Comparison of ENCODE assay signal across 21 mouse cellular contexts in the genomic region with DNA sequence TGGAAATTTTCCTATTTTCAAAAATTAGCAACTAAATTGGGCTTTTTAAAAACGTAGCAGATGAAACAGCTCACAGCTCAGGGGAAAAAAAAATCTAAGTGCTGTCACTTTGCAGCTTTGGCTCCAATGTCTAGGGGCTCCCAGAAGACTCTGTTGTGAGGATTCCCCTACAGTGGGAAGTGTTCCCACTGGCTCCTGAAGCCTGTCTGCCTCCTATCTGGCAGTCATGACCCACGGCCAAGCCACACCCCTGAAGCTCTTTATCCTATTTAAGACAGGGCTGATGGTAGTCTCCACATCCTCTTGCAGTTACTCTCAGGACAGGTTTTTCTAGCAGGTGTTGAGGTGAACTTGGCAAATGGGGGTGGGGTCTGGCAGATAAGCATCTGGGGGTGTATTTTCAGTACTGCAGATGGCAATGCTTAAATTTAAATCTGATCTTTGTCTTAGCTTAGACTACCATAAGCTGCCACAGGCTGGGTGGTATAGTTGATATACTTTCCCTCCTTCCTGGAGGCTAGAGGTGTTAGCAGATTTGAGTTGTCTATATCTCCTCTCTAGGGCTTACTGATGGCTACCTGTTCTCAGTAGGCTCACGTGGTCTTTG.
A peak's percentile ranks its signal among the peaks of the same experiment; 100 is the strongest.
DNase-seq lines count a peak whose midpoint lies in the region; ATAC-seq and TF ChIP-seq lines count a peak whose summit lies in the region.
"Had no signal": no experiment of that assay in that cellular context is flagged by ENCODE, and none has a peak within 500 bp of the region (broad histone marks: within the 10 kb centered on the region; RNA-seq: fewer than 3 reads in every experiment).

No protein-coding gene starts in this region.

- H3K4me3 ChIP-seq in layer of hippocampus, adult 2 months = no peak overlapping the region
- H3K4me3 ChIP-seq in liver, embryonic 14.5 days (ENCODE audit: insufficient read depth in 1 of 2, low read depth in 2 of 2, low read length in 2 of 2) = no peak overlapping the region
- H3K4me3 ChIP-seq: embryonic facial prominence, embryonic 12.5 days; heart, embryonic 10.5 days; hindbrain, embryonic 13.5 days; megakaryocyte, embryonic 14.5 days; neural tube, embryonic 15.5 days had no signal

- TF ChIP-seq CTCF in layer of hippocampus, adult 2 months (conservative IDR thresholded peaks at IDR 0.05) = no peak
- TF ChIP-seq CTCF in liver, embryonic 14.5 days (IDR thresholded peaks at IDR 0.05; ENCODE audit: low read depth) = 0 out of 2 replicates have a peak, but pooled peaks have one; percentile 8

- no peaks in the 10 kb centered on the region for H3K9me3 ChIP-seq in liver, embryonic 14.5 days (ENCODE audit: control insufficient read depth, low read length)
- H3K9me3 ChIP-seq: embryonic facial prominence, embryonic 12.5 days; heart, embryonic 10.5 days; hindbrain, embryonic 13.5 days; megakaryocyte, embryonic 14.5 days; neural tube, embryonic 15.5 days had no signal

- ATAC-seq in liver, embryonic 14.5 days (ENCODE audit: insufficient read depth) = peak; percentile 77
- ATAC-seq: activated CD4-positive, CD25-positive, alpha-beta regulatory T cell, adult 4 months; inflammation-experienced regulatory T-cells, adult 6 months; Patski had no signal

- peak overlapping the region; percentile 4 for H3K4me2 ChIP-seq in liver, embryonic 14.5 days (ENCODE audit: low read depth)
- H3K4me2 ChIP-seq: embryonic facial prominence, embryonic 12.5 days; hindbrain, embryonic 13.5 days; neural tube, embryonic 15.5 days had no signal

- peaks cover 23 to 25% of the 10 kb centered on the region in 2 experiments for H3K4me1 ChIP-seq in liver, embryonic 14.5 days (replicated peaks; ENCODE audit: control insufficient read depth in 2 of 2, insufficient read depth in 2 of 2, low read length in 1 of 2)
- H3K4me1 ChIP-seq: embryonic facial prominence, embryonic 12.5 days; megakaryocyte, embryonic 14.5 days had no signal

- H3K27ac ChIP-seq in layer of hippocampus, adult 2 months = 0 out of 2 replicates have a peak overlapping the region, but pooled peaks have one; percentile 18
- H3K27ac ChIP-seq in liver, embryonic 14.5 days = peak overlapping the region; percentile 71; the same call in 1 of the 2 replicates
- H3K27ac ChIP-seq: embryonic facial prominence, embryonic 12.5 days; heart, embryonic 10.5 days; hindbrain, embryonic 13.5 days; neural tube, embryonic 15.5 days had no signal

- H3K27me3 ChIP-seq in liver, embryonic 14.5 days (ENCODE audit: control insufficient read depth, insufficient read depth, low read length) = no peaks in the 10 kb centered on the region; the same call in none of the 2 replicates
- H3K27me3 ChIP-seq: embryonic facial prominence, embryonic 12.5 days; hindbrain, embryonic 13.5 days; megakaryocyte, embryonic 14.5 days; neural tube, embryonic 15.5 days; Patski had no signal

- no peak for TF ChIP-seq EP300 in liver, embryonic 14.5 days (IDR thresholded peaks at IDR 0.05; ENCODE audit: low read depth)

- H3K9ac ChIP-seq in liver, embryonic 14.5 days (replicated peaks) = peak overlapping the region; percentile 7
- H3K9ac ChIP-seq: embryonic facial prominence, embryonic 12.5 days; hindbrain, embryonic 13.5 days; neural tube, embryonic 15.5 days had no signal

- H3K36me3 ChIP-seq in liver, embryonic 14.5 days (replicated peaks; ENCODE audit: control insufficient read depth, insufficient read depth, low read depth) = no peaks in the 10 kb centered on the region
- H3K36me3 ChIP-seq: embryonic facial prominence, embryonic 12.5 days had no signal

- 57% methylated on average over 3 of the region's 3 CpGs for WGBS in liver, embryonic 14.5 days (ENCODE audit: insufficient replicate concordance)

- intact Hi-C loops in left cerebral cortex, postnatal 14 days (cut with DNase I) = loop anchor here (2.0 to 10.0 kb wide), 3 partner anchors 181 to 641 kb away; partner anchors contain the start of gene Immp2l

- no peak for DNase-seq in layer of hippocampus, adult 2 months (ENCODE audit: low spot score in 2 of 2)
- no peak for DNase-seq in layer of hippocampus, adult 11-12 months (ENCODE audit: low spot score)
- peak; percentile 36 for DNase-seq in R1 (ENCODE audit: low read depth, low spot score)
- DNase-seq in c-Kit-negative CD71-positive TER-119-positive erythroid progenitor cells, embryonic 14.5 days (ENCODE audit: low read depth, low spot score) = peak; percentile 51
- DNase-seq in liver, embryonic 14.5 days (ENCODE audit: low read depth in 3 of 3, low spot score in 3 of 3) = peak in 2 of 3 experiments; percentile 19 to 30
- DNase-seq in left cerebral cortex, postnatal 14 days (ENCODE audit: low spot score in 2 of 2) = no peak
- DNase-seq in cerebellum, adult 8-10 months = no peak
- DNase-seq: adrenal gland, postnatal 25 days; cerebellum, adult 9-11 months; heart, postnatal 14 days; kidney, adult 9 months; kidney, postnatal 36 days; lung, adult 2 months had no signal

Comparison
In these comparisons a context has a peak if more than half of its experiments do, and no peak if none do; other contexts are left out.
1. DNase-seq: peak in R1 (single experiment), c-Kit-negative CD71-positive TER-119-positive erythroid progenitor cells, embryonic 14.5 days (single experiment) and liver, embryonic 14.5 days (2 of 3); none in layer of hippocampus, adult 2 months (0 of 2), layer of hippocampus, adult 11-12 months (single experiment), left cerebral cortex, postnatal 14 days (0 of 2) and cerebellum, adult 8-10 months (single experiment).